Mouse (Mus musculus) myocyte (in vitro differentiated cells): ENCODE results near the gene Spon1.

ENCODE experiments used
- E2F4 ChIP-seq: IDR thresholded peaks from one replicate; pipeline ENCODE4 v1.6.1; 2011; ENCODE audit warnings: mild to moderate bottlenecking, control low read depth, moderate library complexity; ENCODE audit not compliant: insufficient read depth
- MYOD1 ChIP-seq, 3 experiments: IDR thresholded peaks; one replicate each; pipeline ENCODE4 v1.6.1; 2011; ENCODE audit warnings: control low read depth in 2 of 3, low read depth in 2 of 3, mild to moderate bottlenecking in 2 of 3, moderate library complexity in 1 of 3; ENCODE audit not compliant: insufficient read length in 2 of 3, control insufficient read depth in 1 of 3
- POLR2A ChIP-seq: IDR thresholded peaks from one replicate; pipeline ENCODE4 v1.6.1; 2011; ENCODE audit warnings: low read depth, mild to moderate bottlenecking, control low read depth, moderate library complexity; ENCODE audit not compliant: insufficient read length
- TCF12 ChIP-seq: IDR thresholded peaks from one replicate; pipeline ENCODE4 v1.6.1; 2011; ENCODE audit warnings: mild to moderate bottlenecking, control low read depth; ENCODE audit not compliant: poor library complexity, insufficient read depth, severe bottlenecking
- USF1 ChIP-seq: IDR thresholded peaks from one replicate; pipeline ENCODE4 v1.6.1; 2011; ENCODE audit warnings: low read depth, mild to moderate bottlenecking, control low read depth, moderate library complexity

DNA sequence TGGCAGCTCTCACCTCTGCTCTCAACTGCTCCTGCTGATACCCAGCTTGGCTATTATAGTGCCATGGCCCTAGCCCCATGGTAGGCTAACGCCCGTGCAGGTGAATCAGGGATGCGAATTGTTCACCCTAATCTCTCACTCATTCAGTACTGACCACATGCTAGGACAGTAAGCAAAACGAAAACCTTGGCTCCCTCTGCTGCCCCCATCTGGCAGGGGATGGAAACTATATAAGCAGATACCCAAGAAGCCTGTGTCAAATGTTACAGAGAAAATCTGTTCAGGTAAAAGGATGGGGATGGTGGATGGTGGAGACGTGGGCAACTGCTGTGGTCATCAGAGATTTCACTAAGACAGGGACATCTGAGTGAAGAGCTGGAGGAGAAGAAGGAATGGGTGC, 241.8 kb downstream of the Spon1 start:
- no peak for TF ChIP-seq TCF12
- TF ChIP-seq POLR2A: no peak
- TF ChIP-seq MYOD1 (IDR thresholded peaks at IDR 0.05; ENCODE audit: control insufficient read depth in 1 of 3, insufficient read length in 2 of 3, low read depth in 2 of 3): no peak
- no peak for TF ChIP-seq E2F4
- no peak for TF ChIP-seq USF1
